Mouse (Mus musculus) monocyte, adult 2 months (primary cell): ENCODE measurements around the gene Olfr444.

Source experiments
- DNase-seq, 2 experiments: peaks; one replicate each; pipeline ENCODE4 v3.0.0; 2022; ENCODE audit warnings: low spot score in 2 of 2, low read depth in 1 of 2

Olfr444 gene

GRCm38 (mm10) chr6:42948767-42949166, at the start of gene Olfr444:
Gene Olfr444 (plus strand): TSS chr6:42949067.
- DNase-seq = no peak

GRCm38 (mm10) chr6:42900345-42900744, 48.5 kb upstream of the Olfr444 start:
- no peak for DNase-seq

- DNase-seq = no peak
These were observed 40.3 kb upstream of the Olfr444 start, which contains the start of gene Olfr447 for GRCm38 (mm10) chr6:42908578-42908977. Gene Olfr447 (plus strand): TSS chr6:42908878.

GRCm38 (mm10) chr6:42921077-42921476, 27.8 kb upstream of the Olfr444 start, which contains the start of gene Olfr446:
Gene Olfr446 (plus strand): TSS chr6:42921377.
- DNase-seq = no peak

GRCm38 (mm10) chr6:42980377-42980776, 31.5 kb downstream of the Olfr444 start:
- DNase-seq = no peak
